13 mouse cellular contexts compared by ENCODE assay signal in genomic region chr12:76015026-76015425, GRCm38 (mm10).
DNase-seq lines count a peak whose midpoint lies in the region; ATAC-seq and TF ChIP-seq lines count a peak whose summit lies in the region.
"Had no signal": no experiment of that assay in that cellular context is flagged by ENCODE, and none has a peak within 500 bp of the region (broad histone marks: within the 10 kb centered on the region; RNA-seq: fewer than 3 reads in every experiment).

No protein-coding gene starts in this region.

- peak overlapping the region; percentile 8; the same call in 1 of the 2 replicates for H3K4me2 ChIP-seq in embryonic facial prominence, embryonic 15.5 days (replicated peaks)
- H3K4me2 ChIP-seq in lung, embryonic 15.5 days = peak overlapping the region; percentile 29; the same call in 1 of the 2 replicates
- H3K4me2 ChIP-seq: heart, embryonic 13.5 days; liver, embryonic 11.5 days; midbrain, embryonic 15.5 days; neural tube, embryonic 13.5 days had no signal

- no peaks in the 10 kb centered on the region for H3K9me3 ChIP-seq in E14TG2a.4 (ENCODE audit: low read length)
- no peaks in the 10 kb centered on the region for H3K9me3 ChIP-seq in embryonic facial prominence, embryonic 15.5 days (replicated peaks)
- no peaks in the 10 kb centered on the region for H3K9me3 ChIP-seq in lung, embryonic 15.5 days
- H3K9me3 ChIP-seq: forebrain, embryonic 10.5 days; heart, embryonic 13.5 days; midbrain, embryonic 15.5 days; neural tube, embryonic 13.5 days had no signal

- ATAC-seq in embryonic facial prominence, embryonic 15.5 days (ENCODE audit: insufficient number of reproducible peaks, low FRiP score, low TSS enrichment, low read depth) = peak; percentile 52; the same call in 1 of the 2 replicates
- no peak for ATAC-seq in lung, embryonic 15.5 days (ENCODE audit: borderline replicate concordance, extremely low read depth, low FRiP score, low TSS enrichment)
- no peak for ATAC-seq in monocyte, adult 5-6 weeks (replicated peaks; ENCODE audit: insufficient number of reproducible peaks, low FRiP score, low TSS enrichment, poor library complexity, severe bottlenecking)
- ATAC-seq: hindbrain, postnatal 0 days; midbrain, embryonic 15.5 days had no signal

- 64% methylated on average over 14 of the region's 15 CpGs for WGBS in embryonic facial prominence, embryonic 15.5 days
- WGBS in lung, embryonic 15.5 days = 60% methylated on average over 15 of the region's 15 CpGs
- 18% methylated on average over 15 of the region's 15 CpGs for WGBS in small intestine, adult 2 months

- no peak overlapping the region for H3K9ac ChIP-seq in embryonic facial prominence, embryonic 15.5 days
- no peak overlapping the region for H3K9ac ChIP-seq in lung, embryonic 15.5 days
- H3K9ac ChIP-seq: heart, embryonic 13.5 days; midbrain, embryonic 15.5 days; neural tube, embryonic 13.5 days had no signal

- peak overlapping the region; percentile 61 for H3K27ac ChIP-seq in embryonic facial prominence, embryonic 15.5 days (replicated peaks)
- peak overlapping the region; percentile 84 for H3K27ac ChIP-seq in lung, embryonic 15.5 days
- peak overlapping the region; percentile 69 for H3K27ac ChIP-seq in small intestine, adult 2 months (ENCODE audit: insufficient read depth, low read depth, low read length)
- H3K27ac ChIP-seq: forebrain, embryonic 10.5 days; heart, embryonic 13.5 days; hindbrain, postnatal 0 days; midbrain, embryonic 15.5 days; neural tube, embryonic 13.5 days had no signal

- H3K4me1 ChIP-seq in E14TG2a.4 (replicated peaks; ENCODE audit: low read depth, low read length) = peaks cover 37% of the 10 kb centered on the region
- peaks cover 7% of the 10 kb centered on the region for H3K4me1 ChIP-seq in embryonic facial prominence, embryonic 15.5 days
- H3K4me1 ChIP-seq in lung, embryonic 15.5 days = 0 out of 2 replicates have a peak, but pooled peaks cover 5% of the 10 kb centered on the region
- H3K4me1 ChIP-seq in small intestine, adult 2 months (ENCODE audit: control insufficient read depth, insufficient read depth, insufficient read length, low read length) = no peaks in the 10 kb centered on the region; the same call in 1 of the 2 replicates
- H3K4me1 ChIP-seq: heart, embryonic 13.5 days; midbrain, embryonic 15.5 days; neural tube, embryonic 13.5 days had no signal

- no peaks in the 10 kb centered on the region for H3K36me3 ChIP-seq in E14TG2a.4 (ENCODE audit: insufficient read depth, low read length)
- no peaks in the 10 kb centered on the region for H3K36me3 ChIP-seq in embryonic facial prominence, embryonic 15.5 days
- peaks cover 6% of the 10 kb centered on the region; the same call in 1 of the 2 replicates for H3K36me3 ChIP-seq in lung, embryonic 15.5 days
- 0 out of 2 replicates have a peak, but pooled peaks cover 2% of the 10 kb centered on the region for H3K36me3 ChIP-seq in small intestine, adult 2 months (ENCODE audit: control insufficient read depth, insufficient read depth, low read length)
- H3K36me3 ChIP-seq: midbrain, embryonic 15.5 days had no signal

- 0 out of 2 replicates have a peak, but pooled peaks cover 6% of the 10 kb centered on the region for H3K27me3 ChIP-seq in E14TG2a.4 (ENCODE audit: insufficient read depth, low read length)
- H3K27me3 ChIP-seq in embryonic facial prominence, embryonic 15.5 days = no peaks in the 10 kb centered on the region
- no peaks in the 10 kb centered on the region for H3K27me3 ChIP-seq in lung, embryonic 15.5 days
- H3K27me3 ChIP-seq in small intestine, adult 2 months (ENCODE audit: control insufficient read depth, insufficient read depth, low read length) = no peaks in the 10 kb centered on the region
- H3K27me3 ChIP-seq: heart, embryonic 13.5 days; midbrain, embryonic 15.5 days; neural tube, embryonic 13.5 days had no signal

- H3K4me3 ChIP-seq in E14TG2a.4 (replicated peaks; ENCODE audit: low read length) = peak overlapping the region; percentile 43; the same call in 1 of the 2 replicates
- no peak overlapping the region for H3K4me3 ChIP-seq in embryonic facial prominence, embryonic 15.5 days (replicated peaks)
- H3K4me3 ChIP-seq in lung, embryonic 15.5 days = no peak overlapping the region
- H3K4me3 ChIP-seq in small intestine, adult 2 months (ENCODE audit: low read depth, low read length) = peak overlapping the region; percentile 48
- H3K4me3 ChIP-seq: forebrain, embryonic 10.5 days; heart, embryonic 13.5 days; midbrain, embryonic 15.5 days; neural tube, embryonic 13.5 days had no signal

- DNase-seq in cerebellum, postnatal 4 days (ENCODE audit: low spot score in 2 of 2) = no peak
- no peak for DNase-seq in layer of hippocampus, adult 9-10 months (ENCODE audit: low spot score)

- no peak for TF ChIP-seq CTCF in E14TG2a.4 (conservative IDR thresholded peaks at IDR 0.05; ENCODE audit: low read length)
- no peak for TF ChIP-seq CTCF in small intestine, adult 2 months (IDR thresholded peaks at IDR 0.05; ENCODE audit: extremely low read depth, insufficient read length, insufficient replicate concordance, low read depth, low read length)

- no peak for TF ChIP-seq POLR2A in small intestine, adult 2 months (IDR thresholded peaks at IDR 0.05; ENCODE audit: low read depth, low read length)

Comparison
In these comparisons a context has a peak if more than half of its experiments do, and no peak if none do; other contexts are left out.
1. H3K4me3 ChIP-seq: peak in E14TG2a.4 (single experiment) and small intestine, adult 2 months (single experiment); none in embryonic facial prominence, embryonic 15.5 days (single experiment) and lung, embryonic 15.5 days (single experiment).
2. Peak in every context shown above with its lines, with median percentiles within 50 percentile points of each other: H3K27ac ChIP-seq.